Mouse (Mus musculus) gastrocnemius, adult 8-10 months (tissue): ENCODE data around the gene Sirt6. TPM values are rescaled to one million over a fixed set of nuclear protein-coding genes. Genes with fewer than 3 reads are reported as not detected.

Experiments
- DNase-seq, 2 experiments: peaks; one replicate each; pipeline ENCODE4 v3.0.0; 2022; ENCODE audit warnings: low spot score in 2 of 2
- total RNA-seq, 4 experiments: library from RNA; stranded (reverse); gene quantifications; 2 replicates each; pipeline ENCODE4 v1.2.4; 2022

Sirt6 gene
- total RNA-seq, 4 experiments from 2014 or later = 3.1 to 5.4 (median 4.8) TPM

DNA sequence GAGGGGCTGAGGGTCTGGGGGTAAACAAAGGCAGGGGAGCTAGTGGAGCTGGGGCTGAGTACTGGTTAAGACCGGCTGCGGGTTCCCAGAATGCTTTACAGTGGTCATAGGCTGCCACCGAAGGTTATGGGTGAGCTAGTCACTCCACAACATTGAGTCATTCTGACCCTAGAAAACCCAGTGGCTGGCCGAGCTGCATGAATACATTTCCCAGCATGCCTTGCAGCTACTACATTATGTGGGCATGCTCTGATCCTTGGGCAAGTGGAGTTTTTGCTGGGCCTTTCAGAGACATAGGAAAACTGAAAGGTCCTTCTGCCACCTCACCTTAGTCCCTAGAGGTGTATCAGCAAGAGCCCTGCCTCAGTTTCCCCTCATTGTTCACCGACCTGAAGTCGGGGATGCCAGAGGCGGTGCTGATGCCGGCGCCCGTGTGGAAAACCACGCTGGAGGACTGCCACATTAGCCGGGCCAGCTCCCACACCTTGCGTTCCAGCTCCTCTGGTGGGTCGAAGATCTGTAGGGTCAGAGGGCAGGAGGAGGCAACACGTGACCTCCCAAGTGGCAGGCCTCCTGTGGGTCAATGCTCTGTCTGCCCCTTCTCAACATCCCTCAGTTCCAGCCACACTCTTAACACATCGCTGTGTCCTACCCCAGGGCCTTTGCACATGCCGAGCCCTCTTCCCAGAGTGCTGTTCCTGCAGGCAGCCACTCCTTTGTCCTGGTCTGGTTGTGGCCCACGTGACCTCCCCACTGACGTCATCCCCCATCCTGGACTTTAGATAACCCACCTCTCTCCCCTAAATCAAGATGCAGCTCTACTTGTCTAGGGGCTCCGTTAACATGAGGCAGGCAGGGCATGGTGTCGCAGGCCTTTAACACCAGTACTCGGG lies 1.2 kb downstream of the Sirt6 start:
- DNase-seq = no peak

DNA sequence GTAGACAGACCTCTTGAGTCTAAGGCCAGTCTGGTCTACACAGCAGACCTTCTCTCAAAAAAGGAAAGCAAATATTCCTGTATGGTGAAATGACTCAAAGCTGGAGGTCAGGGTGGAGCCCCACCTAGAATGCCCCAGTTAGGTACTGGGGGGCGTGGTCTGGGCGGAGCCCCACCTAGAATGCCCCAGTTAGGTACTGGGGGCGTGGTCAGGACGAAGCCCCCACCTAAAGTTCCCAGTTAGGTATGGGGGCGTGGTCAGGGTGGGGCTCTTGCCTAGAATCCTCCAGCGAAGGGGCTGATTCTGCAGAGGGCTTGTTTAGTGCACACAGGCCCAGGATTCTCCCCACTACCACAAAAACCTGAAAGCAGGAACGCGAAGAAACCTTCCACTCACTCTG lies 4.2 kb downstream of the Sirt6 start:
- no peak for DNase-seq

DNA sequence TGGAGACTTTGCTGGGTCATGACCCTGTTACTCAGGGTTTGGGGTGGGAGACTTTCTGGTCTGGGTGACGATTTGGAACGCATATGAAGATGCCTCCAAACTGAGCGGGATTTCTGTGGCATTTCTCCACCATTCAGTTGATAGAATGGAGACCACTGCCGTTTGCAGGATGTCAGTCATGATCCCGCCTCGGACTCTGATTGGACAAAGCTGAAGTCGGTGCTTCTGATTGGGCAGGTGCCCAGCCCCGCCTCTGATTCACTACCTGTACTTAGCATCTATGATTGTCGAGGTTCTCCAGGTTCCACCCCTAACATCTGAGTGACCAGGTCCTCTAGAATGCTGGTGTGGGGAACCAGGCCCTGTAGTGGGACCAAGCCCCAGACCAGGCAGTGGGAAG lies 6.8 kb downstream of the Sirt6 start:
- DNase-seq = no peak

DNA sequence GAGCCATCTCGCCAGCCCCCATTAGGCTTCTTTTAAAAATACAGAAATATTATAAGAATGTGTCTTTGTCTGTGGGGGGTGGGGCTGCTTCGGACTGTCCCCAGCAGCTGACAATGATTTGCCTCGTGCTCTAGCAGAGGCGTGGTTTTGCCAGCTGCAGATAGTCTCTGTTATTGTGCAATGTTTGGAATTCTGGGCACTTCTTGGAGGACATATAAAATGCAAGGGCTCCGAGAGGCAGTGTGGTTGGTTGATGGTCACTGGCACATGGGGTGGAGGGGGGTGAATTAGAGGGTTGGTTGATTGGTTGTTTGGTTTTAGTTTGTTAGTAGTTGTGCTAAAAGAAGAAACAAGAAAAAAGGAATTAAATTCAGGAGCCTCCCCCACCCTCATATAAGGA lies 7.6 kb downstream of the Sirt6 start:
- no peak for DNase-seq

DNA sequence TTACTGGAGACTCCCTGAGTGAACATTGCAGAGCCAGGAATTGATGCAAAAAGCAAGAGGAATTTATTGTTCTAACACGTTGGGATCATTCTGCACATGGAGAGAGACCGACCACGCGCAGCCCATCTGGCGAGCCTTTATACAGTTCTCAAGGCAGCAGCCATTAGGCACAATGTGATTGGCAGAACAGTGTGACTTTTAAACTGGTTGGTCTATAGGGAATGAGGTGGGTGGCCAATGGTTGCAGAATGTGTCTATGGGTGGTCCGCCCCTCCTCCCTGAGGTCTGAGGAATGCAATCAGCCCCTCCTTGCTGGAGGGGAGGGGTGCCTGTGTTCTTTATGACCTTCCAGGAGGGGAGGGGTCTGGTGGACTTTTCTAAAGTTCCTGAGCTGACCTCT lies 12.1 kb downstream of the Sirt6 start:
- DNase-seq = no peak

DNA sequence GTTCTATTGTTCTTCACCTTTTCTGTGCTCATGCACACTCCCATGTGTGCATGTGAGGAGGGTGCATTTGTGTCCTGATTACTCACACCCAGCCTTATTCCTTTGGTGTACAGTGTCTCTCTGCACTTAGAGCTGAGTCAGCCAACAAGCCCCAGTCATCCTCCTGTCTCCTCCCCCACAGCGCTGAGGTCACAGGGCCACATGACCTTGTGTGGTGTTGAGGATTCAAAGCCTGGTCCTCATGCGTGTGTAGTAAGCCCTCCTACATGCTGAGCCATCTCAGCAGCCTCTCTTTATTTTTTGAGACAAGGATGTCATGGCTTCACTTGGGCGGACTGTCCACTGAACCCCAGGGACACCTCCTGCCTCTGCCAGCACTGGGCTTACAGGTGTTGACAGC lies 14.8 kb downstream of the Sirt6 start:
- no peak for DNase-seq

DNA sequence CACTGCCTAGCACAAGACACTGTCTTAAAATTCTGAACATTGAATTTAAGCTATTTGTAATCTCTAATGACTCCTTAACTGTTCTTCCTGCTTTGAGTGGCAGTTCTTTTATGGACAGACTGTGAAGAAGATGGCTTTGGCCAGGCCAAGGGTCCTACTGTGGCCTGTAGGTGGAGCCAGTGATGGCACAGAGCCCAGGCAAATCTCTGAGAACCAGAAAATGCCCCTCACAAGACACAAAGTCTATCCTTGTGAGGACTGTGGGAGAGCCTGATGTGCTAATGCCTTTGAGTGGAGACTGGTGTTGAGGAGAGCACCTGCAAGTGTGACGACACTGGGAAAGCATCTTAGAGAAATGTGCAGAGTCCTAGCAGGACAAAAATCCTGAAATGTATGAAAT lies 19.3 kb downstream of the Sirt6 start:
- no peak for DNase-seq

DNA sequence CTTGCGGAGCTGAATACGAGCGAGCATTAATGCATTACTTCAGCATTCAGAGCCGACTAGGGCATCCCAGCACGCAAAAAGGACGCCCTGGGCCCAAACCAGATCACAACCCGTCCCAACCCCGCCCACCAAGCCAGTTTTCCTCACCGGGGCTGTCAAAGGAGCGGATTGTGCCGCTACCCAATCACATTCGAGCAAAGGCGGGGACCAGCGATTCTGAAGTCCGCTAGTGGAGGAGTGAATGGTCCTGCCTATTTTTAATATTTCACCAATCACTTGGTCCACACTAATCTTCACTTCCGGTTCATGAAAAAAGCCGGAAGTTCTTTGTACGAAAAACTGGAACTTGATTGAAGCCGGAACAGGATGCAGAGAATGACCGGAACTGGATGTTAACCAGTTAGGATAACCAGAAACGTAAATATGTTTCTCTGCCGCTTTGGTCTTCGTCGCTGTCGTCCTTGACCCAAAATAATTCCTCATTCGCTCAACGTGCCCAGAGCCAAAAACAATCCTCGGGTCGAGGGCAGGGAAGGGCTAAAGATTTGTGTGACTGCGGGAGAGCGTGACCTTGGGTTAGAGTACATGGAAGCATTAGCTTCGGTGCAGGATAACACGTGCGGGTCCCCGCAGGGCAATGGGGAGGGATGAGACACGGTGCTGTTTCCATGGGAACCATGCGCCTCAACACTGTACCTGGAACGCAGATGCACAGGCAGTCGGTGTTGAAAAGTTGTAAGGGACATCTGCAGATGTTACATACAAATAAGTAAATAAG lies 21.4 kb downstream of the Sirt6 start, which contains the start of gene BC025920:
BC025920 (plus strand) TSS at position 297 of the 778 bp plus-strand sequence.
- DNase-seq = peak; percentile 90 to 94

DNA sequence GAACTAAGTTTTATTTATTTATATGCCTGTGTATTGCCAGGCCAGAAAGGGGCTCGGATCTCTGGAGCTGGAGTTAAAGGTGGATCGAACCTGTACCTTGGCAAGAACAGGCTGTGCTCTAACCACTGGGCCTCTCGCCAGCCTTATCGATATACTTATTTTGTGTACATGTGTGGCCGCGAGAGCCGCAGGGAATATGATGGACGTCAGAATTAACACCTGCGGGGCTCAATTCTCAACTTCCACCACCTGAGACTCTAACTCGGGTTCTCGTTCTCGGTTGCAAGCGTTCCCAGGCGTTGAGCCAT lies 22.0 kb downstream of the Sirt6 start:
- DNase-seq = no peak

DNA sequence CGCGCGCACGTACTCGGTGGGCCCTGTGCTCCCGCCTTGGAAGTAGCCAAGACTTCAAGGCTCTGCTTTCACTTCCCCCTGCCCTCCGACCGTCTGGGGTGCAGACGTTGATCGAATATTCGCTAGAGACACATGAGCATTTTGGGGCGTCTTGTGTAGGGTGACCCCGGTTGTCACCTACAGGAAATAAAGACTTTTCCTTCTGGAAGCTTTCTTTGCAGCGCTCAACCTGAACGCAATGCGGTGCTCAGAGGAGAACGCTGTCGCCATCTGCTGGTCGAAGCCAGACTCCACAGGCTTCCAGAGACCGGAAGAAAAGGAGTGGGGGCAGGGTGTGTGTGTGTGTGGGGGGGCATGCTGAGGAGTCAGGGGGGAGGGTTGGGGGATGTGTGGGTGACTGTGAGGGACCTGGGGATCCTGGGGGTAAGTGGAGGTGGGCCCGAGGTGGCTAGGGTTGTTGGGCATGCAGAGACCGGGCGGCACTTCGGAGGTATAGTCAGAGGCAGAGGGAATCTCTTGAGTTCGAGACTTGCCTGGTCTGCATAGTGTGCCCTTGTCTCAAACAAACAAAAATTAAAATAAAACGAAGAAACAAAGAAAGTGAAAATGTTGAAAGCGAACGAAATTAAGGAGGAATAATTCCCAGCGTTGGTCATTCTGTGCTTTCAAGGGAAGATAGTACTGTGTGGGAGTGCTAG lies 22.5 kb downstream of the Sirt6 start:
- DNase-seq = peak; percentile 67 to 81

DNA sequence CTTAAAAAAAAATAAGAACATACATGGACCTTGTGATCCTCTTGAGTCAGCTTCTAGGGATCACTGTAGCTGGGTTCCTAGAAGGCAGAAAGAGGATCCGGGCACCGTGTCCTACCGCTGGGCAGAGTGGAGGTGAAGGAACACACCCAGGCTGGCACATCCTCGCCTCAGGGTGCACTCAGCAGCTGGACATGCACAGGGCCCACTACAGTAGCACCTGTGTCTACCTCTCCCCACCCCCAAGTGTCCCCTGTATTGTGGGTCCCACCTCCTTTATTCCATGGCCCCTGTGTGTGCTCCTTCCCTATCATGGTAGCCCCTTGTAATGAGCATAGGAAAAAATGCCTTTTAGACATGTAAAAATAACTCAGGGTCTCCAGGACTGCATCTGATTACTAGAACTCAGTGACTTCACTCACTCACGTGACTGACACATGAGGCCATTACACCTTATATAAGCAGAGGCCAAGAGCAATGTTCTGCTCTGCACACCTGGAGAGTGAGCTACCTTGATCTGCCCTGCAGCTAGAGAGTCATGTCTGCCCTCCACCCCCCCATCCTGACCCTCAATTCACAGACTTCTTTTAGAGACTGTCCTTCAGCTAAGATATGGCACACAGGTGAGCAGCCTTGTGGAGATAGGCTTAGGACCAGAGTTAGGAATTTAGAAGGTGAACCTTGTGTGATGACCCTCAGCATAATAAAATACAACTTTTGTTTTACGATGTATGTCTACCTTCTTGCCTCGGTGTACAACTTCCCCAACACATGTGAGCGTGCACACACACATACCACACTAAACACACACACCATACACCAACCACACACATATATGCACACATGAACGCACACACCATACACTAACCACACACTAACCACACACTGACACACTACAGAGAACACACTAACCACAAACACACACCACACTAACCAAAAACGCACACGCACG lies 23.3 kb downstream of the Sirt6 start:
- DNase-seq = no peak

DNA sequence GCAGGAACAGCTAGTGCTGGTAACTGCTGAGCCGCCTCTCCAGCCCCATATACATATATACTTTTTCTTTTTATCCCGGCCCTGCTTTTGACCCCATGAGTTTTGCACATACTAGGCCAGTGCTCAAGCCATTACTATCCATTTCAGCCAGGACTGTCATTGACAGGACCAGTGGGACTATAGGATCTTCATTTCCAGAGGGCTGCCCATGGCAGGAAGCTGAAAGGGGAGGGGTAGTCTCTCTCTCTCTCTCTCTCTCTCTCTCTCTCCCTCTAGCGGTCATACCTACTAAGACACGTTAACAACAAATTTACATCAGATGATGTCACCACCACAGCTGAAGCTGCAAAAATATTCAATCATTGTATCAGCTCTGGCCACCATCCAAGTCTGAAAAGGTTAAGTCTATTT lies 24.9 kb downstream of the Sirt6 start:
- DNase-seq = no peak

DNA sequence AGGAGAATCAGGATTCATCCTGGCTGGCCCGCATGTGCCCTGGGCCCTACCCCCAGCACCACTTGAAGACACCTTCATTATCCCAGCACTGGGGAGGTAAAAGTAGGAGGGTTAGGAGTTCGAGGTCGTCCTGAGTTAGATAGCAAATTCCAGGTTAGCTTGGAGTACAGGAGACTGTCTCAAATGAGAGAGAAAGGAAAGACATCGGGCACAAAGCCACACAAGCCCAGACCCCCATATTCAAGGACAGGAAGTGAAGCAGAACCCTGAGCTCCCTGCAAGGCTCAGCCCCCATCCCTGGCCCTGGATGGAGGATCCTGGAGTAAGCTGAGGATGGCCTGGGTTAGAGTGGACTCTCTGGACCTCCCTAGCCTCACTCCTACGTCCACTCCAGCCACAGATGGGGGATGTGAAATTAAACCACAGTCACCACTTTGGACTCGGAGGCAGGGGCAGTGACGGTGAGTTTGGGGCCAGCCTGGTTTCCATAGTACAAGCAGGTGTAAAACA lies 26.1 kb downstream of the Sirt6 start:
- DNase-seq = no peak

DNA sequence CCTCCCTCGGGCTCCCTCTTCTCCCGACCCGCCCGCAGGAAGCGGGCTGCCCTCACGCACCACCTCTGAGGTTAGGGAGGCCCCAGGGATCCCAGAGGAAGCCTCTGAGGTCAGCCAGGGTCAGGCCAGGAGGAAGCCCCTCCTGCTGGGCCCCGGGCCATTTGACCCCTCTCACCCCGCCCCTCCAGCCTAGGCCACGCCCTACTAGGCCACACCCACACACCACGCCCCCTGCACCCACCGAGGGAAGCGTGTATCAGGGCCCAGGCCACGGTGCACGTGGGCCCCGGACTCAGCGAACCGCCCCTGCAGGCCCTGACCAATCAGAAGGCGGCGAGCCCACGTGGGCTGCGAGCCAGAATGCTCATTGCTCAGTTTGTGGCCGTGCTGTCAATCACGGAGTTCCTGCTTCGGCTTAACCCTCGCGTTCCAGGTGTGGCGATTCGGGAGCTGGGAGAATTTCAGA lies 26.8 kb downstream of the Sirt6 start, which contains the start of gene Tle6:
Tle6 (minus strand) TSS at position 336 of the 466 bp plus-strand sequence.
- DNase-seq = peak; percentile 95

DNA sequence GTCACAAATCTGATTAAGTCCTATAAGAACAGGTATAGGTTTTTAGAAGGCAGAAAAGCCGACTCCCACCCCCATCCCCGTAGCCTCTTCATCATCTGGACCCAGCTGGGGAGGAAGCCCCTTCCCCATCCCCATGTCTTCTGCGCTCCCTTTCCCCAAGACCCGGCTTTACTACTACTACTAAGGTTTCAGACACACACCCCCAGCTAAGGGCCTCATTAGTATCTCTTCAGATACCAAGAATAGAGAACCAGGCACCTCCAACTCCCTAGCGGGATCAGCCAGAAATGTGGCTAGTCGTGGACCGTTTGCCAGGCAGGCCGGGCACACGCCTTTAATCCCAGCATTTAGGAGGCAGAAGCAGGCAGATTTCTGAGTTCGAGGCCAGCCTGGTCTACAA lies 27.5 kb downstream of the Sirt6 start:
- no peak for DNase-seq

DNA sequence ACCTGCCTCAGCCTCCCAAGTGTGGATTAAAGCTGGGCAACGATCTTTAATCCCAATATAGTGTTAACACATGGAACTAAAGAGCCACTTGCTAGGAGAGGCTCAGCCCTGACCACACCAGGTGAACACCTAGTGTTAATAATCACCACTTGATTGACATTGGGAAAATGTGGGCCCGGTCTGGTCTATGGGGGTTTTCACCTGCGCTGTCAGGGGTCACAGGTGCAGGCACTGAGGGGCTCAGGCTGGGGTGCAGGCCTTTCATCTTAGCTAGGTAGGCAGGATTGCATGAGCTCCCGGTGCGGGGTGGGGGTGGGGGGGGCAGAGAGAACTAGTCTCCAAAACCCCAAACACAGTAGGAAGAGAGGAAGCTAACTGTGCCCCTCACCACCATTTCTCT lies 28.0 kb downstream of the Sirt6 start:
- no peak for DNase-seq

DNA sequence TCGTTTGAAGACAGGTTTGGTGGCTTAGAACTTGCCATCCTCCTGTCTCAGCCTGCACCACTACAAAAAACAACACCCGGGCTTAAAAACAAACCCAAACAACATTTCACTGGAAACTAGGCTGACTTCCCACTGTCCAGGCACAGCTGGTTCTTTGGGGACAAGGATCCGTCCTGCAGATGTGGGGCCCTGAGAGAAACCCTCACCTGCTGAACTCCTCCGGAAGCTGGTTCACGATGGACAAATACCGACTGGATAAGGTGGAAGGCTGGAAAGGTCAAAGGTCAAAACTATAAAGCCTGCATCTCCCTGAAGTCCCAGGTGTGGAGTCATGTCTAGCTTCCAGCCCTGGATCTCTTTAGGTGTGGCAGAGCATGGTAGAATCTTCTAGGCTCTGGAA lies 28.7 kb downstream of the Sirt6 start:
- no peak for DNase-seq

DNA sequence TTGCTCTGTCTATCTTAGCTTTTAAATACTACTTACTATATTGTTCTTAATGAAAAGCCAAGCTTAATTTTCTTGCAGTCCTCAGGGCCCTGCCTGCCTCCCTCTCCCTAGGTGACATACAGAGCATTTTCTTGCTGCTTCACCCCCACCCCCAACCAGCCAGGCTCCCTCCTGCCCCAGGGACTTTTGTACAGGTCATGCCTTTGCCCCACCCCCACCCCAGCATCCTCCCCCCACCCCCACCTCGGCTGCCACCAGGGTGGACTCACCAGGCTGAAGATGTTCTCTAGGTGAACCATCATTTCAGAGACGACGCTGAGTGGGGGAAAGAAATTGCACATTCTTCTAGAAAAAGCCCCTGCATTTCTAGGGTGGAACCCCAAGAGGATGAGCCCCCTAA lies 29.3 kb downstream of the Sirt6 start:
- DNase-seq = no peak

DNA sequence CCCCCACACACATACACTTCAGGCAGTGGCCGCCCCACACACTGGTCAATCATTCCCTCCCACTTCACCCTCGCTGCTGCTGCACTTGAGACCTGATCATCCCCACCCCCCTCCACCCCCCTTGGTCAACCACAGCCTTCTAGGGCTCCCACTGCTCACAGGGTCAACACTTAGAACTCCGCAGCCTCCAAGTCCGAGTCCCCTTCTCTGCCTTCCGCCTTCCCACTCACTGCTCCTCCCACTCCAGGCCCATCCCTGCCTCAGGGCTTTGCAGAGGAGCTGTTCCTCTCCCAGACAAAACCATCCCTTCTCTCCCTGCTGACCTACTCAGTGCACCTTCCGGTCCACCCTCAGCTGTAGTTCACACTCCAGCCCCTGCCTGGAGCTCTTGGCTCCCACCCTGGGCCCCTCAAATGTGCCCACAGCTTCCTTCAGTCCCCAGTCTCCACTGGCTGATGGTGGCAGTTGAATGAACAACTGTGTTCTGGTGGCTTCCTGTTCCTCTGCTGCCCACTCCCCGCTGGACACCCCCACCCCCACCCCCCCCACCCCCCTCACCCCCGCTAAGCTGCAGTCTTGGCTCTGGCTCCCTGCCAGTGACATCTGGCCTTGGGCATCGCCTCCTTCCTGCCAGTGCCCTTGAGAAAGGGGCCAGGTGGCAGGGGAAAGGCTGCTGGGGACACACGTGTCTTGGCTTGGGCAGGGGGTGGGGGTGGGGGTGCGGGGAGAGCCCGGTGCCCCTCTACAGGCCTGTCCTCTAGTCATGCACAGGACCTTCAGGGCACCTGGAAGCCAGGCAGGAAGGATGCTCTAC lies 30.3 kb downstream of the Sirt6 start:
- DNase-seq = peak in 1 of 2 experiments; percentile 42

DNA sequence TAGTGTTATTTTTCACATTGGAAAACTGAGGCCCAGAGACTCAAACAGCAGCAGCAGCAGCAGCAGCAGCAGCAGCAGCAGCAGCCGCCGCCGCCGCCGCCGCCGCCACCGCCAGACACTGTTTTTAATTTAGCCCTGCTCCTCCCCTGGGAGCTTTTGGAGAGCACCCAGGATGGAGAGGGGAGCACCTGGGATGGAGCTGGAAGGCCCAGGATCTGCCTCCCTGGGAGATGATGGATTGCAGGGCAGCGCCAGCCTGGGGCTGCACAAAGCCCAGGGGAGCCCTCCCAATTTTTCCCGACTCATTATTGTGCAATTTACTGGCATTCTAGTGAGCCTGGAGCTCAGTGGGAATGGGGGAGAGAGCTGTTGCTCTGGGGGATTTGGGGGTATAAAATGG lies 31.0 kb downstream of the Sirt6 start:
- peak in 1 of 2 experiments; percentile 60 for DNase-seq
